Mouse (Mus musculus) frontal cortex, adult 2 months (tissue): ENCODE results near the gene Arid1b. TPM values are rescaled to one million over a fixed set of nuclear protein-coding genes. Genes with fewer than 3 reads are reported as not detected.

Source experiments
- DNase-seq, 2 experiments: peaks; one replicate each; pipeline ENCODE4 v3.0.0; 2022; ENCODE audit warnings: low spot score in 1 of 2; ENCODE audit errors: extremely low spot score in 1 of 2
- polyA plus RNA-seq: library from polyadenylated mRNA; depleted of rRNA; stranded (reverse); fragments of >200 nt; gene quantifications from 2 replicates; pipeline ENCODE4 v1.2.3, GENCODE M21; 2012

Arid1b gene
- polyA plus RNA-seq, 1 experiment = 27.9 TPM

- DNase-seq = no peak
Observed at GRCm38 (mm10) chr17:5134271-5134670, 140.1 kb downstream of the Arid1b start.

- no peak for DNase-seq
Observed at GRCm38 (mm10) chr17:5137936-5138335, 143.8 kb downstream of the Arid1b start.

- peak; percentile 91 to 92 for DNase-seq
Observed at GRCm38 (mm10) chr17:5138641-5139205, 144.6 kb downstream of the Arid1b start.

- DNase-seq = no peak
Observed at GRCm38 (mm10) chr17:5139553-5139952, 145.4 kb downstream of the Arid1b start.

GRCm38 (mm10) chr17:5143735-5144439, 149.8 kb downstream of the Arid1b start:
- DNase-seq = no peak

- no peak for DNase-seq
Observed at GRCm38 (mm10) chr17:5150660-5151063, 156.5 kb downstream of the Arid1b start.

GRCm38 (mm10) chr17:5151852-5152251, 157.7 kb downstream of the Arid1b start:
- no peak for DNase-seq

GRCm38 (mm10) chr17:5153461-5153860, 159.3 kb downstream of the Arid1b start:
- DNase-seq = no peak

- no peak for DNase-seq
Observed at GRCm38 (mm10) chr17:5154322-5154721, 160.2 kb downstream of the Arid1b start.

GRCm38 (mm10) chr17:5157609-5158008, 163.5 kb downstream of the Arid1b start:
- DNase-seq = no peak

- DNase-seq = no peak
Observed at GRCm38 (mm10) chr17:5162525-5162924, 168.4 kb downstream of the Arid1b start.

- DNase-seq = no peak
Observed at GRCm38 (mm10) chr17:5163251-5163826, 169.2 kb downstream of the Arid1b start.

GRCm38 (mm10) chr17:5164794-5165193, 170.7 kb downstream of the Arid1b start:
- DNase-seq = no peak

GRCm38 (mm10) chr17:5165201-5165825, 171.2 kb downstream of the Arid1b start:
- peak in 1 of 2 experiments; percentile 47 for DNase-seq

GRCm38 (mm10) chr17:5166175-5166574, 172.0 kb downstream of the Arid1b start:
- DNase-seq = no peak

GRCm38 (mm10) chr17:5168046-5168445, 173.9 kb downstream of the Arid1b start:
- no peak for DNase-seq

- no peak for DNase-seq
Observed at GRCm38 (mm10) chr17:5168640-5169039, 174.5 kb downstream of the Arid1b start.

GRCm38 (mm10) chr17:5170321-5170720, 176.2 kb downstream of the Arid1b start:
- no peak for DNase-seq

- DNase-seq = no peak
Observed at GRCm38 (mm10) chr17:5171467-5171866, 177.3 kb downstream of the Arid1b start.

- DNase-seq = no peak
Observed at GRCm38 (mm10) chr17:5174426-5175020, 180.4 kb downstream of the Arid1b start.

GRCm38 (mm10) chr17:5175535-5175934, 181.4 kb downstream of the Arid1b start:
- DNase-seq = no peak
